Mouse (Mus musculus): ENCODE data around the gene Chrnb4. TPM values are rescaled to one million over a fixed set of nuclear protein-coding genes. Genes with fewer than 3 reads are reported as not detected.

The Chrnb4 gene
- total and polyA plus RNA-seq, 3 experiments = 0.13 to 0.23 TPM; not detected in 1

- dilution Hi-C loops (cut with MboI; ENCODE audit: extremely low pct_ligation_motif_present, extremely low pct_unique_long_range_greater_than_20kb, low sequenced_read_pairs) (no loop called here), in situ Hi-C loops (cut with MboI; ENCODE audit: low pct_ligation_motif_present, low pct_unique_long_range_greater_than_20kb, low sequenced_read_pairs) (loop anchor here (25.0 kb wide), 1 partner anchor 246 kb away; no protein-coding TSS in a partner anchor)
- H3K27me3 ChIP-seq (replicated peaks) = no peaks in the 10 kb centered on the region
- no peak overlapping the region for H3K4me2 ChIP-seq (ENCODE audit: insufficient read depth, low read depth, poor library complexity, severe bottlenecking)
- H3K4me3 ChIP-seq (replicated peaks in 1 of 3; ENCODE audit: low read depth in 2 of 3, low read length in 2 of 3, poor library complexity in 1 of 3) = no peak overlapping the region
- no peak overlapping the region for H3K27ac ChIP-seq (ENCODE audit: insufficient read depth, low read depth)
- H3K9ac ChIP-seq (ENCODE audit: insufficient read depth, low read depth) = no peak overlapping the region
- H3K4me1 ChIP-seq (ENCODE audit: control insufficient read depth in 1 of 2, insufficient read depth in 2 of 2) = no peaks in the 10 kb centered on the region
- H3K79me2 ChIP-seq (replicated peaks; ENCODE audit: control insufficient read depth, extremely low read depth, insufficient read depth, poor library complexity, severe bottlenecking) = no peaks in the 10 kb centered on the region
- no peaks in the 10 kb centered on the region for H3K36me3 ChIP-seq (replicated peaks in 1 of 2; ENCODE audit: control insufficient read depth in 1 of 2, insufficient read depth in 1 of 2, low read length in 1 of 2)
- no peak for DNase-seq (ENCODE audit: extremely low read depth)
- H3K9me3 ChIP-seq (replicated peaks; ENCODE audit: low read length) = no peaks in the 10 kb centered on the region
- TF ChIP-seq SIN3A (IDR thresholded peaks at IDR 0.05; ENCODE audit: low read length) = no peak
- TF ChIP-seq PAX5 (IDR thresholded peaks at IDR 0.05; ENCODE audit: low read length) = no peak
- TF ChIP-seq USF2 (conservative IDR thresholded peaks at IDR 0.05; ENCODE audit: low read depth, low read length) = no peak
Observed at GRCm38 (mm10) chr9:55041389-55041788, 7.2 kb downstream of the Chrnb4 start.

DNA sequence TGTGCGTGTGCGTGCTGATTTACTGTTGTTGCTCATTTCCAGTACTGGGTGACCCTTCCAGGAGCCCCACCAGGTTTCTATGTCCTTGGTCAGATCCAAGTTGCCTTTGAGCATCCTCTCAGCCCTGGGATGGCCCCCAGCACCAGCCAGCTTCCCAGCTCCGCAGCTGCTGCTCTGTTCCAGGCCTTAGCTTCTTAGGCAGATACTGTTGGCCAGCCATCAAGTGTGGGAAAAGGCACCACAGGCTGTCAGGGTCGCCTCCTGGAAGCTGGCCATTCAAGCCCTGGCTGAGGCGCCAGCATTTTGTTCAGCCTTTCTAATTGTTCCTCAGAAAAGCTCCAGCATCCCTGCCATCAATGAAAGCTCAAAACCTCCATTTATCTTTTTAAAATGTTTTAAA lies 8.6 kb downstream of the Chrnb4 start:
- TF ChIP-seq ZC3H11A (IDR thresholded peaks at IDR 0.05; ENCODE audit: low read depth, low read length) = no peak
- TF ChIP-seq UBTF (IDR thresholded peaks at IDR 0.05; ENCODE audit: low read depth, low read length) = no peak
- no peak for TF ChIP-seq JUND (conservative IDR thresholded peaks at IDR 0.05; ENCODE audit: low read depth, low read length)
- in situ Hi-C loops (cut with MboI; ENCODE audit: low pct_ligation_motif_present, low pct_unique_long_range_greater_than_20kb, low sequenced_read_pairs) = loop anchor here (25.0 kb wide), 1 partner anchor 247 kb away; no protein-coding TSS in a partner anchor
- Histone ChIP-seq H3K4me3 (replicated peaks in 1 of 3; ENCODE audit: low read depth in 2 of 3, low read length in 2 of 3, poor library complexity in 1 of 3) (no peak overlapping the region), H3K27me3 (replicated peaks) (no peaks in the 10 kb centered on the region), H3K9ac (ENCODE audit: insufficient read depth, low read depth) (no peak overlapping the region), H3K36me3 (replicated peaks in 1 of 2; ENCODE audit: control insufficient read depth in 1 of 2, insufficient read depth in 1 of 2, low read length in 1 of 2) (no peaks in the 10 kb centered on the region), H3K79me2 (replicated peaks; ENCODE audit: control insufficient read depth, extremely low read depth, insufficient read depth, poor library complexity, severe bottlenecking) (no peaks in the 10 kb centered on the region), H3K4me2 (ENCODE audit: insufficient read depth, low read depth, poor library complexity, severe bottlenecking) (no peak overlapping the region), H3K4me1 (ENCODE audit: control insufficient read depth in 1 of 2, insufficient read depth in 2 of 2) (no peaks in the 10 kb centered on the region), H3K9me3 (replicated peaks; ENCODE audit: low read length) (no peaks in the 10 kb centered on the region), H3K27ac (ENCODE audit: insufficient read depth, low read depth) (no peak overlapping the region)
- no peak for DNase-seq (ENCODE audit: extremely low read depth)
- dilution Hi-C loops (cut with MboI; ENCODE audit: extremely low pct_ligation_motif_present, extremely low pct_unique_long_range_greater_than_20kb, low sequenced_read_pairs) = no loop called here

- Histone ChIP-seq H3K4me2 (ENCODE audit: insufficient read depth, low read depth, poor library complexity, severe bottlenecking) (no peak overlapping the region), H3K4me1 (ENCODE audit: control insufficient read depth in 1 of 2, insufficient read depth in 2 of 2) (no peaks in the 10 kb centered on the region), H3K79me2 (replicated peaks; ENCODE audit: control insufficient read depth, extremely low read depth, insufficient read depth, poor library complexity, severe bottlenecking) (no peaks in the 10 kb centered on the region), H3K4me3 (replicated peaks in 1 of 3; ENCODE audit: low read depth in 2 of 3, low read length in 2 of 3, poor library complexity in 1 of 3) (no peak overlapping the region), H3K9ac (ENCODE audit: insufficient read depth, low read depth) (no peak overlapping the region), H3K27ac (ENCODE audit: insufficient read depth, low read depth) (no peak overlapping the region), H3K36me3 (replicated peaks in 1 of 2; ENCODE audit: control insufficient read depth in 1 of 2, insufficient read depth in 1 of 2, low read length in 1 of 2) (no peaks in the 10 kb centered on the region), H3K27me3 (replicated peaks) (no peaks in the 10 kb centered on the region), H3K9me3 (replicated peaks; ENCODE audit: low read length) (no peaks in the 10 kb centered on the region)
- in situ Hi-C loops (cut with MboI; ENCODE audit: low pct_ligation_motif_present, low pct_unique_long_range_greater_than_20kb, low sequenced_read_pairs) = loop anchor here (25.0 kb wide), 1 partner anchor 248 kb away; no protein-coding TSS in a partner anchor
- no peak for DNase-seq (ENCODE audit: extremely low read depth)
- no peak for TF ChIP-seq HCFC1 (IDR thresholded peaks at IDR 0.05; ENCODE audit: low read depth, low read length)
- no peak for TF ChIP-seq MEF2A (IDR thresholded peaks at IDR 0.05; ENCODE audit: borderline replicate concordance, low read depth, low read length)
- TF ChIP-seq IRF4 (IDR thresholded peaks at IDR 0.05; ENCODE audit: low read depth, low read length) = no peak
- TF ChIP-seq SMC3 (IDR thresholded peaks at IDR 0.05; ENCODE audit: low read depth, low read length) = no peak
- TF ChIP-seq CHD1 (IDR thresholded peaks at IDR 0.05; ENCODE audit: low read depth, low read length) = no peak
- no peak for TF ChIP-seq SIN3A (IDR thresholded peaks at IDR 0.05; ENCODE audit: low read length)
- TF ChIP-seq USF1 (IDR thresholded peaks at IDR 0.05; ENCODE audit: low read depth, low read length) = no peak
- no peak for TF ChIP-seq ZNF384 (IDR thresholded peaks at IDR 0.05; ENCODE audit: low read depth, low read length)
- no peak for TF ChIP-seq MXI1 (IDR thresholded peaks at IDR 0.05; ENCODE audit: low read depth, low read length)
- no peak for TF ChIP-seq ELF1 (IDR thresholded peaks at IDR 0.05; ENCODE audit: low read depth, low read length)
- no peak for TF ChIP-seq POLR2AphosphoS2 (IDR thresholded peaks at IDR 0.05; ENCODE audit: low read depth, low read length)
- no peak for TF ChIP-seq USF2 (conservative IDR thresholded peaks at IDR 0.05; ENCODE audit: low read depth, low read length)
- no peak for TF ChIP-seq CHD2 (IDR thresholded peaks at IDR 0.05; ENCODE audit: low read length)
- no peak for TF ChIP-seq KAT2A (IDR thresholded peaks at IDR 0.05; ENCODE audit: insufficient replicate concordance, low read length)
- no peak for TF ChIP-seq POLR2A (IDR thresholded peaks at IDR 0.05; ENCODE audit: low read depth, low read length)
- no peak for TF ChIP-seq ZC3H11A (IDR thresholded peaks at IDR 0.05; ENCODE audit: low read depth, low read length)
- dilution Hi-C loops (cut with MboI; ENCODE audit: extremely low pct_ligation_motif_present, extremely low pct_unique_long_range_greater_than_20kb, low sequenced_read_pairs) = no loop called here
Observed at GRCm38 (mm10) chr9:55038948-55039347, 9.6 kb downstream of the Chrnb4 start.

Data from CH12.LX (cell line).